Mouse (Mus musculus) testis, adult 2 months (tissue): ENCODE results near the gene Cdk12.

ENCODE experiments used
- CTCF ChIP-seq: fragments of 200-500 bp; IDR thresholded peaks from 2 replicates; pipeline ENCODE4 v1.5.1; 2012; ENCODE audit warnings: low read depth, mild to moderate bottlenecking, inconsistent platforms, low read length, moderate library complexity; ENCODE audit not compliant: control insufficient read depth, insufficient read depth, insufficient replicate concordance
- POLR2A ChIP-seq: fragments of 200-500 bp; IDR thresholded peaks from 2 replicates; pipeline ENCODE4 v1.6.1; 2012; ENCODE audit warnings: low read depth, mild to moderate bottlenecking, inconsistent platforms, low read length, moderate library complexity; ENCODE audit not compliant: control insufficient read depth

DNA sequence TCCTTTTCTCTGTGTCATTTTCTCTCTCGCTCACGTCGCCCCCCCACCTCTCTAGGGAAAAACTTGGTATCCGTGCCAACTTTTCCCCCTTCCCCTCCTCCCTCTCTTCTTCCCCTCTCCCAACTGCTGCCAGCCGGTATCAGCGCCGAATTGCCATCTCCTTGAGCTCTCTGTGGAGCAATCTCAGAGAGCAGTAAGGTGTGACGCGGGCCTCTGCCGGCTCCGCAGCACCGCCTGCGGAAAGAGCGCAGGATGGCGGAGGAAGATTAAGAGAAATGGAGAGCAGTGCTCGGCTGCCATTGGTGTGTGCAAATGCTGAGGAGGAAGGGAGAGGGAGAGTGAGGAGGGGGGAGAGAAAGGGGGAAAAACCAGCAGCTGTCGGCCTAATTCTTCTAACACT is 81.4 kb downstream of the Cdk12 start:
- TF ChIP-seq CTCF (no peak), POLR2A (no peak)
